Mouse (Mus musculus) fat pad, adult 2 months (tissue): ENCODE results near the gene Kif1bp.
"Not testable (repeated sequence)": the region's sequence is repeated elsewhere in the genome, so short reads cannot be mapped to it uniquely, and the experiment has no call there.

ENCODE experiments used
- DNase-seq: peaks from one replicate; pipeline ENCODE4 v3.0.0-alpha.2; 2011; ENCODE audit warnings: low read depth, low spot score; ENCODE audit errors: extremely low read depth

The Kif1bp gene

DNA sequence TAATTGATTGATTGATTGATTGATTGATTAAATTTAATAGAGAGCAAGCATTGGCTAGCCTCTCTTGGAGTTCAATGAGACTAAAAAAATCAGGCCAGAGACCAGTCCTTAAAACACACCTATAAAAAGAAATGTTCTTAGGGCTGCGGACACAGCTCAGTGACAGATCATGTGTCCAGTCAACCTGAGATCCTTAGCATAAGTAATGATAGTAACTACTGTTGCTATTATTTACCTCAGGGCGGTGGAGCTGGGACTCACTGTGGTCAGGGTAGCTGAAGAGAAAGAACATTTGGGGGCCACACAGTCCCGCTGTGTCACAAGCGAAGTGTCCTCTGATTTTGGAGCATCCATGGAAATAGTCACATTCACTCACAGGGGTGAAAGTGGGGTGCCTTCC, 65.4 kb downstream of the Kif1bp start:
- DNase-seq = no peak

DNA sequence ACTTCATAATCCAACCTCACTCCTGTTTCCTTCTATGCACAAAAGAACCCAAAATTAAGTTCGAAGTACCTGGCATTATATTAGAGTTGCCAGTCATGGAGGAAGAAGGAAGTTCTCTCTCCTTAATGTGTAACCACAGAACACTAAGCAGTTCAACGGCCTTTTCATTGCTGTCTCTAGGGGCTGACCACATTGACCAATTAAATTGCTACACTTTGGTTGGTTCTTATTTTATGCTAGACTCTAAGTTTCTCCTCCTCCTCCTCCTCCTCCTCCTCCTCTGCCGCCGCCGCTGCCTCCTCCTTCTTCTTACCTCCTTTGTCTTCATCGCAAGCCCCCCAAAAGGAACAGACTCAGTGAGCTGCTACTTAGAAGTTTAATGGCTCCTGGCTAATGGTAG, 66.7 kb downstream of the Kif1bp start:
- DNase-seq = no peak

DNA sequence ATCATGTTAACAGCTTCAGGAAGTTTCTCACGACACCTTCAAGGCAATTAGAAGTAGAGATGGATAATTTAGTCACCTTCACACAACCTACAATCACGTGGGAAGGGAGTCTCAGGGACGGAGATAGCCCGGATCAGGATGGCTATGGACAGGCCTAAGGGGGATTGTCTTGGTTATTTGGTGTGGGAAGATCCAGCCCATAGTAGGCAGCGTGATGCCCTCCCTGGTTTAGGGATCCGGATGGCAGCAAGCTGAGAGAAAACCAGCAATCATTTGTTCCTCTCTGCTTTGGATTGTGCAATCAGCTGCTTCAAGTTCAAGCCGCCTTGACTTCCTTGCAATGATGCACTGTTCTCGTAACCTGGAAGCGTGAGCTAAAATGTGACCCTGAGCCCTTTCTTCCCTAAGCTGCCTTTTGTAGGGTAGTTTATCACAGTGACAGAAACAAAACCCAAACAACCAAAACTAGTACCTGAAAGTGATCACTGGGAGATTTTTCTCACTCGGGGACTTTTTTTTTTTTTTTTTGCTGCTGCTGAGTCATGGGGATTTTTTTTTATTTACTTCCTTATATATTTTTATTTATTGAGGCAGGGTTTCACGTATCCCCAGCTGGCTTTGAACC, 69.1 kb downstream of the Kif1bp start:
- DNase-seq = no peak

DNA sequence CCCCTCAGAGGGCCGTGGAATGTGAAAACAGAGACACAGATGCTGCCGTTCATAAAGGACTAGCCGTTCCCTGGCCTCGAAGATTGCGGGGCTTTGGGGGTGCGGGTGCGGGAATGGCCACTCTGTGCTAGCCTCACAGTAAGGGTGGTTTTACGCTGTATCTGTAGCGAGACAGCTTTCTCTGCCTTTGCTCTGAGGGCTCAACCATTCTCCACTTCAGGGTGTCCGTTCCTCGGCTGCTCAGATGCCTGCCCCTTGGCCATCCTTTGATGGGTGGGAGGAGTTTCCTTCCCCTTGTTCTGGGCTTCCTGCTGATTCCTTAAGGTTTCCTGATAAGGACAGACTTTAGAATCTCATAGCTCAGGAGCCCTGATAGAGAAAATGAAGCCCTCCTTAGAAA, 69.8 kb downstream of the Kif1bp start:
- DNase-seq = no peak

DNA sequence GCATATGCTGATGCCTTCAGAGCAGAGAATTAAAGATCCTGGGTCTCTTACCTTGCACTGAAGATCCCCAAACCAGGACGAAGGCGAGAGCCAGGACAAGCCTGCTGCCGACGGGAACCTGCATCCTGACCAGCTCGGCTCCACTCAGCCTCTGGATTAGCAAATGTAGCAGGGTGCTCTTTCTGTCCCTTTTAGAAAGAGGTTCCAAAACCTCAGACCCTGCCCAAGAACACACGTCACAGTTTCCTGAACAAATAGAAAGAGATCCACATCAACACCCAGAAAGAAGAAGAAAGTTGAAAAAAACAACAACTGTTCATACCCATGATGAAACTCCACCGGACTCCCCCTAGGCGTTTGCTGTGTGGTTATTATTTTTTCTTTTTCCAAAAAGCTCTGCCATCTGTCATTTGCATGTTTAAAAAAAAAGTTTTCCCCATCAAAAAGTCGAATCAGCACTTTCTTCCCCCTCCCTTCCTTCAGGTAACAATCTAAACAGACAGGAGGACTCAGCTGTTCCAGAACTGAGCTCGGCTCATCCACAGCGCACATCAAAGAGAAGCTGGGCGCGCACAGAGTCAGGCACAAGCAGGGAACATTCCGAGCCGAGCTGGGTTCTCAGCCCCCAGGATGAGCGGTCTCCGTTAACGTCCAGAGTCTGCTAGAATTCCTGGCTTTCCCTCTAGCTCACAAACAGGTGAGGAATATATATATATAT, 70.5 kb downstream of the Kif1bp start:
- DNase-seq = no peak

DNA sequence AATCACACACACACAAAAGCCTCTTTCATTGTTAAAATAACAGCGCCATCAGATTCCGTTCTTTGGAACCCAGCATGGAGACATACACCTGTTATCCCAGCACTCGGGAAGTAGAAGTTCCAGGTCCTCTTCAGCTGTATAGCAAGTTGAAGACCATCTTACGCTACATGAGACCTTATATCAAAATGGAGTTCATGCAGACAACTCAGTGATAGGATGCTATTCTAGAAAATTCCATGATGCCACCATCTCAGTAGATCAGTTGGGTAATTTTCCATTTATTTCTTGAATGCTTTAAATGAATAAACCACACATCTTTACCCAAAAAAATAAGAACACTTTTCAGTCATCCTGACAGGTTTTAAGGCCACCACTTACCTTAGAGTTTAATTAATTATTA, 71.2 kb downstream of the Kif1bp start:
- DNase-seq = no peak

DNA sequence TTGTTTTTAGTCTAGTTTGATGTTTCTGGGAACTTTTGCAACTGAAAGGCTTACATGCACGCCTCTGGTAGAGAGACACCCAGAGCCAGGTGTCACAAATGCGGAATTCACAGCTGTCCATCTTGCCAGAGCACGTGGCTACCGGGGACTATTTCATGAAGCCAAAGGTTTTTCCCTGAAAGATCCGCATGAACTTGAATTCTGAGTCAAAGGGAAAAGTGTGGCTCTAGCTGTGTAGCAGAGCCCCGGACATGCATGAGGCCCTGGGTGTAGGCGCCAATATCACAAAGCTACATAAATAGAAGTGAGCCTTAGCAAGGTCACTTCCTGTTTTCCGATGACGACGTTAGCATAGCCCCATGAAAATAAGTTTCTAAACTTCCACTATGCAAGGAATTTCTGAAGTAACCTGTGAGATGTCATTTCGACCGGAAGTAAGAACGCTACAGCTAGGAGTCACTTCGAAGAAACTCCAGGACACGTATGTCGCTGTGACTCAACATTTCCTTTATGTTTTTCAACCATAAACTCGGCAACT, 72.2 kb downstream of the Kif1bp start:
- DNase-seq = no peak

DNA sequence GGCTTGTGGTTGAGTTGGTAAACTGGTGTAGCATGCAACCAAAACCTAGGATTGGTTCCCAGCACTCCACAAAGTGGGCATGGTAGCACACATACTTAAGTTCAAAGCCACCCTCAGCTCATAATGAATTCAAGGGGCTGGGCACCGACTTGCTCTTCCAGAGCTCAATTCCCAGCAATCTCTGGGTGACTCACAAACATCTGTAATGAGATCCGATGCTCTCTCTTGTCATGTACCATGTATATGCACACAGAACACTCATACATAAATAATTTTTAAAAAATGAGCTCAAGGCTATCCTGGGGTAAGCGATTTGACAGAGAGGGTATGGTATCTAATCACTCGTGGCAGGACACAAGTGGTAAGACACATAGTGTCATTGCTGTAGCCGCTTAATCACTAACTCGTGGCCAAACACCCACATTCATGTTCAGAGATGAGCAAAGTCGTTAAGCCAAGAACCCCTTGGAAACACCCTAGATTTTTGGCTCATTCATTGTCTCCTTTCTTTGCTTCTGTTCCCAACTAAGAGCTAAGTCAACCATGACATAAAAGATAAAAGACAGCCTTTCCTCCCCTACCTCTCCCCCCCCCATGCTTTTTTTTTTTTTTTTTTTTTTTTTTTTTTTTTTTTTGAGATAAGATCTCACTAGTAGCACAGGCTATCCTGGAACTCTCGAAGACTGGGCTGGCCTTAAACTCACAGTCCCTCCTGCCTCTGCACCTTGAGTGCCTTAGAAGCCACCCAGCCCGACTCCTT, 72.9 kb downstream of the Kif1bp start:
- DNase-seq = no peak

DNA sequence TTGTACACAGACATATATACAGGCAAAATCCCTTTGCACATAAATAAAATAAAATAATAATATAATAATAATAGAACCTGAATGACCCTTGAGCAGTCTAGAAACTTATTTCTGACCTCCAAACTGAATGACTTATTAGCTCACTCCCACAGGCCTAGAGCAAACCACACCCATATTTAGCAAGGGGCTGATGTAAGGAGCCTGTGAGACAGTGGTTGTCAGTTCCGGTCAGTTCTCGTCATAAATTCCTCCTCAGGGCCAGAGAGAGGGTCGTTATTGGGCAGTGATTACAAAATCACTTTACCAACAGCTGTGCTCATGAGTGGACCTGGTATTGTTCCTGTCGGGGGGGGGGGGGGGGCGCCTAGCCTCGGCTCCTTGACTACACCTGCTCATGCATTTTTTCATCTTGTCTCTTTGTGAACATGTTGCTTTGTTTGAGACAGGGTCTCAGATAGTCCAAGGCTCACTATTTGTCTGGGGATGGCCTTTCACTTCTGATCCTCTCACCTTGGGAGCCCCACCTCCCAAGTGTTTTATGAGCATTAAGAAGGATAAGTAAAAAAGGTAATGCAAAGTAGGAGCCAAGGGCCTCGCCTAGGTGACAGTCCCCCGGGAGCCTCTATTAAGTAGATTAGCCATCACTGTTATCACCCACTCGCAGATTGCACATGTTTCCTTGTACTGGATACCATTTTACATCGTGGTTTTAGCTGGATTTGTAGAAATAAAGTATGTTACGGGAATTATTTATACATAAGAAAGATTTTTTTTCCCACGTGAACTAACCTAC, 74.2 kb downstream of the Kif1bp start:
- no peak for DNase-seq

DNA sequence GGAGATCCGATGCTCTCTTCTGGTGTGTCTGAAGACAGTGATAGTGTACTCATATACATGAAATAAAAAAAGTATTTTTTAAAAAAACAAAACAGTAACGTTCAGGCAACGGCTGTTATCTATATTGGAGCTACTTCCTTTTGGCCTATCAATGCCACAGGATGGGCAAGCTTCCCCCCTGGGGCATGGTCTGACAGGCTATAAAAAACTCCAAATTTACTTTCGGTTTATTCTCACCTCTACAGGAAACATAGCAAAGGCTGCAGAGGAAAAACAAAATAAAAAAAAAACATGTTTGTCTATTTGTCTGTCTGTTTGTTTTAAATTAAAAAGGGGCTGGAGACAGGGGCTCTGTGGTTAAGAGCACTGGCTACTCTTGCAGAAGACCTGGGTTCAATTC, 74.9 kb downstream of the Kif1bp start:
- no peak for DNase-seq

DNA sequence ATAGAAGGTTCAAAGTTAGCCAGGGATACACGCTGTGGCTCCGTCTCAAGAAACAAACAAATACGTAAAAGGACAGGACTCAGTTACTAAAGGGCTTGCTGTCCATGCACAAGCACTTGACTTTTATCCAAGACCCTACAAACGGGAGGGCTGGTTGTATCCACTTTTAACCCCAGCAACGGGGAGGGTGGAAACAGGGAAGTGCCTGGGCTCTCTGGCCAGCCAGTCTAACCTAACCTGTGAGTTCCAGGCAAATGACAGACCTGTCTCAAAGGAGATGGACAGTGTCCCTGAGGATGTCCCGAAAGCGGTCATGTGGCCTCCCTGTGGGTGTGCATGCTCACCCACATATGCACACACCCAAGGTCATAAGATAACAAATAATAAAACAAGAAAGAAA, 76.3 kb downstream of the Kif1bp start:
- no peak for DNase-seq

DNA sequence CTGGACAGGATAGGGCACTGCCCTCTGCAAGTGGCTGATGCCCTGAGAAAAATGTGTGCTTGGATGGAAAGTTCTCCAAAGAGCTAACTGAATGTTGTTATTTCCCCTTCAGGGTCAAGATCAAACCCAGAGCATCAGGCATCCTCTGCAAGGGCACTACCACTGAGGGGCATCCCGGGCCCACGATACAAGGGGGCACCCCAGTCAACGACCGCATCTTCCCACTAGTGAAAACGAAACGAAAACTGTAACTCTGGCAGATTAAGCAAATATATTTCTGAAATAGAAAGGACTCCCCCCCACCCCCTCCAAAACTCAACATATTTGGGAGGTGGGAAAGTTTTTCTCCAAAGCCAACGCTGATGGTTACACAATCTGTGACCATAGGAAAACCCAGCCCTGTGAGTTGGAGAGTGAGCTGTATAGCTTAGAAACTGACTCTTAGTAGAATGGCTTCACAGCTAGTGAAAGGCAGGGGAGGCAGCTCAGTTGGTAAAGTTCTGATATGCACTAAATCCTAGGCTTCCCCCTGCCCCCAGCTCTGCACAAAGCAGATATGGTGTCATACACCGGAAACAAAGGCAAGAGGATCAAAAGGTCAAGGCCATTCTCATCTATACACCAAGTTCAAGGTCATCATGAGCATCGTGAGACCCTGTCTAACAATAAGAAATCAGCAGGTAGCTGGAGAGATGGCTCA, 77.2 kb downstream of the Kif1bp start:
- no peak for DNase-seq

DNA sequence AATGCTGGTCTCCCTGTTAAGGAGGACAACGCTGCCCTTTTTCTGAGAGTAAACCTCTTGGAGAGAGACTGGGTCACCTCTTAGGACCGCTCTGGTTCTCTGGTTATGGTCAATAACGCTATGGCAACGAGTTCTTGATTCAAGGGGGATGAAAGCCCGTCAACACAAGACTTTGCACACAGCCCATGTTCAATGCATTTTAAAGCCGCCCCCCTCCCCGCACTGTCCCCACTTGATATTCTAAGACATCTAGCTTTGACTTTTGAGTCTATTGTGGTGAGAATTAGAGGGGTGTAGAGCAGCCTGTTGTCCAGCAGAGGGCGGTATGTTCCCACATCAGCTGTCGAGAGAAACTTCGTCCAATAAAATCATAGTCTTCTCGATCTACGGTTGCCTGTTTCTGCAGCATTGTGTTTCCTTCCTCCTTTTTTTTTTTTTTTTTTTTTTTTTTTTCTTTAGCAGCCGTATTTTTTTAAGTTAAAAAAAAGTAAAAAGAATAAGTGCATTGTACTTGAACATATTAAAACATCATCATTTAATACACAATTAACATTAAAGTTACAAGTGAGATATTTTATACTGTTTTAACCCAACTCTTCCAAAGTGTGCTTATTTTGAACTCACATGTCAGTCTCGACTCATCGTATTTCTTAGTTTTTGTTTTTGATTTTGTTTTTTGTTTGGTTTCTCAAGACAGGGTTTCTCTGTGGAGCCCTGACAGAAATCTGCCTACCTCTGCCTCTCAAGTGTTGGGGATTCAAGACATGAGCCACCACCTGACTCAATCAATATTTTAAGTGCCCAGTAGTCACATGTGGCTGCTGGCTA, 78.0 kb downstream of the Kif1bp start:
- DNase-seq = no peak

DNA sequence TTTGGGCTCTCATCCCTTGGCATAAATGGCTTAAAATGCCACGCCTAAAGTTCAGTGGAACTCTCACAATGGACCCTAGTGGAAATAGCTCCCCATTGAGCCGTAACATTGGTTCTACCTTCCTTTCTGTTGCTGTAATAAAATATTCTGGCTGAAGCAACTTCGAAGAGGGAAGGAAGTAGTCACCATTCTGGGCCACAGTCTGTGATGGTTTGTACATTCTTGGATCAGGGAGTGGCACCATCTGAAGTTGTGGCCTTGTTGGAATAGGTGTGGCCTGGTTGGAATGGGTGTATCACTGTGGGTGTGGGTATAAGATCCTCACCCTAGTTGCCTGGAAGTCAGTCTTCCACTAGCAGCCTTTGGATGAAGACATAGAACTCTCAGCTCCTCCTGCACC, 86.6 kb downstream of the Kif1bp start:
- DNase-seq = not testable (repeated sequence)
